Mouse (Mus musculus): ENCODE data around the gene Ybx2. TPM values are rescaled to one million over a fixed set of nuclear protein-coding genes. Genes with fewer than 3 reads are reported as not detected.

Ybx2 gene
- total RNA-seq (2014; fragmentation: Nextera tagmentation) (not detected in 2 replicates), total RNA-seq (2017) (2.1 TPM in 1 of 2 replicates, not detected in the other)

DNA sequence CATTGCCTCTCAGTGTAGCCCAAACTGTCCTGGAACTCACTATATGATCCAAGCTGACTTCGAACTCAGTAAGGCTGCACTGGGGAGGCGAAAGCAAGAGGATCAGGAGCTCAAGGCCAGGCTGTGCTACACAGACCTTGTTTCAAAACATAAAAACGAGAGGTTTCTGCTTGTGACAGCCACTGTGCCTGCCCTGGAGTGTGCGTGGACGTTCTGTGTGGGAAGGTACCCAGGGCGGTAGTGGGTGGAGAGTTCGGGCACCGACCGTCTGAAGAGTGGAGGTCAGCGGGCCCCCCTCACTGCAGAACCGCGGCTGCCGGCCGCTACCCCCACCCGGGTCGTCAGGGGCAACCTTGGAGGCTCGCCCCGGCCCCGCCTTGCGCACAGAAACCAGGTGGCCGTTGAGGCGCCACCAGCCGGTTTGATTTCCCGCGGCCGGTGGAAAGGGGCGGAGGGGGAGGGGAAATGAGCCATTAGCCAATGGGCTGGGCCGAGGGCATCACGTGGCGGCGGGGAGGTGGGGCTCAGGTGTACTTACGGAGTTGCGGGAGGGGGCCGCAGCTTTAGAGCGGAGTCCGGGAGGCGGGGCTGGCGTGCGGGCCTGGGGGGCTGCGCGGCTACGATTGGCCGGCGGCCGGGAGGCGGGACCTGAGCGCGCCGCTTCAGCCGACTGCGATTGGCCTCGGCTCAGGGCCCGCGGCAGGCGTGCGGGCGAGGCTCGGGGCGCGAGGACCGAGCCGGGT, at the start of gene Ybx2:
Gene Ybx2 (plus strand): TSS at position 660 of the 743 bp plus-strand sequence.
- ATAC-seq (replicated peaks; ENCODE audit: poor library complexity, severe bottlenecking): peak; percentile 40

DNA sequence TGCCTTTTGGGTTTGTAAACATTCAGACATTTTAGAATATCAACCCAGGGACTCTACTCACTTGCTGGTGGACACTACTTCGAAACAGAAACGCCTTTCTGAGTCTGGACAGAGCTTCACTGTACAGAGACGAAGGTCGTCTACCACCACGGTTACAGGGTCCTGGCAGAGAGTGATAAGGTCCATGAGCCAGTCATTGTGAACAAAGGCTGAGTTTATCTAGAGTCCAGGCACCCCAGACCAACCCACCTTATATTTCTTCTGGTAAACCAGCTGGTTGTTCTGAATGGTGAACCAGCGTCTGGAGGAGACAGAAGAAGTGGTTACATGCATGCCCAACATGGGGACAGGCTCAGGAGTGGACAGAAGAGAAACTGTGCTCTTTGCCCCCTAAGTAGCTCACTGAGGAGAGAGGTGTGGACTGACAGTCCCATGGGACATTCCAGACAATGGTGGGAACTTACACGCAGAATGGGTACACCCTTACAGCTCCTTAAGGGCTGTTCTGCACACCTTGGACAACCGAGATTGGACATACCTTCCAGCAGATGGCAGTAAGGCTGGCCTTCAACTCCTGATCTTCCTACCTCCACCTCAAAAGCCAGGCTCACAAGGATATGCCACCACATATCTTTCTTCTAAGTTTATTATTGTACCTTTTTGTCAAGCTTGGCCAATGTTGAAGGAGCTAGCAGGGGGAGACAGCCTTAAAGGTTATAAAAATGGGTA, 48.5 kb upstream of the Ybx2 start:
- ATAC-seq (replicated peaks; ENCODE audit: poor library complexity, severe bottlenecking): no peak

DNA sequence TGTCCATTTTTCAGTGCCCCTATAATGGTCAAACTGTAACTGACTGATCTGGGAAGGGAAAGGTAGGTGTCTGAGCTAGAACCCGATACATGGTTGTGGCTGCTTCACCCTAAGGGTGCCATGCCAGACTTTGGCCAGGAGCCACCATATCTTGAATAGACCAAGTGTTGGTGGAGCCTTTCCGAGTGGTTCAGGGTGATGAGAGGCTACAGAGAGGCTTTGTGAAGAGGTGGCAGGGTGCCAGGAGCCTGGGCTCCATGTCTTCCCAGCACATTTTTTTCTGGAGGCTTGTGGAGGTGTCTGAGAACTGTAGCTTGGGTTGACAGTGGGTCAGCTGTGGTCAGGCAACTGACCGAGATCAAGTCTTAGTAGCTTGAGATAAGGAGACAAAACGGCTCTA, 44.1 kb upstream of the Ybx2 start:
- no peak for ATAC-seq (replicated peaks; ENCODE audit: poor library complexity, severe bottlenecking)

DNA sequence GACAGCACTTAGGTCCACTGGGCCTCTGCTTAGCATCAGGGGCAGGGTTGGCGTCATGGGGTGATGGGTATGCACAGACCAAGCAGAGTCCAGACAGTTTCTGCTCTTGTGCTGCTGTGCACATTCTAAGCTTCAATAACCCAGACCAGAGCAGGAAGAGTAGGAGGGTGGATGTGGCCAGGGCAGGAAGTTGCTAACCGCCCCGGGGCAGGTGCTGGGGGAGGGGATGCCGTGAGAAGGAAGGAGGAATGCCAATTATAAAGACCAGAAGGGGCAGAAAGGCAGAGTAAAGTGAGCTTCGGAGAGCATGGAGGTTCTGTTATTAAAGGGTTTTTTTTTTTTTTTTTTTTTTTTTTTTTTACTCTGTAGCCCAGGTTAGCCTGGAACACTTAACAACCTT, 40.9 kb upstream of the Ybx2 start:
- peak; percentile 71 for ATAC-seq (replicated peaks; ENCODE audit: poor library complexity, severe bottlenecking)

DNA sequence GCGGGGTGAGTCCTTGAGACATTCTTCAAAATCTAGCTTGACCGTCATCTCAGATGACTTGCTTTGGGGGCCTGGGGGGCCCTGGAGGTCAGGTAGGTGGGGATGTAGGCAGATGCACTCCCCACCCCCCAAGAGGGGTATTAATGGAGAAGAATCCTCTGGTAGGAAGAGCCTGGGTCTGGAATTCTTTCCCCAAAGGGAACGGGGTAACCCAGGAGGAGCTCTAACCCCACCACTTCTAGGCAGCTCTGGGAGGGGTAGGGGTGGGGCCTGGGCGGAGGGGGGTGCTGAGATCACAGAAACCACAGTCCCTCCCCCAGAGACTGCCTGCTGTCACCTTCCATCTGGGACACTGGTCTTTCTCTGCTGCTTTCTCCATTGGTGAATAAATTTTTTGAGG, 40.3 kb upstream of the Ybx2 start, which contains the start of gene Acap1:
Gene Acap1 (minus strand): TSS at position 249 of the 400 bp plus-strand sequence.
- ATAC-seq (replicated peaks; ENCODE audit: poor library complexity, severe bottlenecking): peak; percentile 78

DNA sequence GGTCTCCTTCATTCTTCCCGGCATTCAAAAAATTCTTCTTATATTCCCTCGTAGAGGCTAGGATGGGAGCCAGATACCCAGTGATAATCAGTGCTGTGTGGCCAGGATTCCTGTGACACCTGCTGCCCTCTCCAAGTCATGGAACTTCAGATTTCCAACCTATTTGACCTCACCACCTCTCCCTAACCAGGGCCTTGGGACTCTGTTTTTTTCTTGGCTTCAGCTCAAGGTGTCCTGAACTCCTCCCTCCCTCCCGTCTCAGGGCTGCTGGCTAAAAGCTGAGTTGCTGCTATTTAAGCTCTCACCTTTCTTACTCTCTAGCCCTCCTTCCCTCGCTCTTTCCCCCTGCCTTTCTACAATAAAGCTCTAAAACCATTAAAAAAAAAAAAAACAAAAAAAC, 35.7 kb upstream of the Ybx2 start:
- no peak for ATAC-seq (replicated peaks; ENCODE audit: poor library complexity, severe bottlenecking)

DNA sequence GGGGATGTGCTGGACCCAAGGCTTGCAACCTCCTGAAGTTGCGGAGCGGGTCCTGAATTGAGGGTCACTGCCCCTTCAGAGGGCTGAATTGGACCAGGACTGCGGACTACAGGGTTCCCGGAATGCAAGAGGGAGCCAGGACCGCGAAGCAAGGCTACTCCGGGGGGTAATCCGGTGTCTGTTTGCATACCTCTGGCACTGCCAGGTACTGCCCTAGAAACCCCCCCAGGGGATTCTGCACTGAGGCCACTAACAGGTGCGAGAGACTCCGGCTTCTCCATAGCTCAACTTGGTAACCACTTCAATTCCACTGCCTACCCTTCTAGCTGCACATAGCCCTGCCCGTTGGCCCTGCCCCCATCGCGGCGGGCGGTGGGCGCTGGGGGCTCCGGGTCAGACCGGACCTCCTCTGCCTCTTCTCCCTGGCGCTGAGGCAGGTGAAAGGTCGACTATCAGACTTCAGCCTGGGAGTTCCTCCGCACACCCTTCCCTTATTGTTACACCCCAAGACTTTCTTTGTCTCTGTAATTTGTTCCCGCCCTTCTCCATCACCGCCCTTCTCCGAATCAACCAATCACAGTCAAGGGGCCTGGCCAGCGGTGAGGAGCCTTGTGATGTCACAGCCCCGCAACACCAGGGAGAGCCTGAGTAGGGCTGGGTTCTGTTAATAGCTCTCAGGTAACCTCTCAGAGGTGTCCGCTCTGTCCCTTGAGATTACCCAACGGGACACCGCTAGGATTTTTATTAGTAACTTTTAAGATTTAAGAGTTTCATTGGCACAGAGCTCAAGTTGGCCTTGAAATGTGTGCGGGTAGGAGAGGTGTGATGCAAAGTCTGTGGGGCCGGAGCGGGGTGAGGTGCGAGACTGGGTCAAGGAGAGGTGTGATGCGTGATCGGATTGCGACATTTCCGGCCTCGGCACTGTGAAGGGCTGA, 34.9 kb upstream of the Ybx2 start, which contains the start of the genes 2810408A11Rik and Neurl4:
Gene 2810408A11Rik (minus strand): TSS at position 517 of the 935 bp plus-strand sequence.
Gene Neurl4 (plus strand): TSS at position 602 of the 935 bp plus-strand sequence.
- ATAC-seq (replicated peaks; ENCODE audit: poor library complexity, severe bottlenecking): peak; percentile 79

DNA sequence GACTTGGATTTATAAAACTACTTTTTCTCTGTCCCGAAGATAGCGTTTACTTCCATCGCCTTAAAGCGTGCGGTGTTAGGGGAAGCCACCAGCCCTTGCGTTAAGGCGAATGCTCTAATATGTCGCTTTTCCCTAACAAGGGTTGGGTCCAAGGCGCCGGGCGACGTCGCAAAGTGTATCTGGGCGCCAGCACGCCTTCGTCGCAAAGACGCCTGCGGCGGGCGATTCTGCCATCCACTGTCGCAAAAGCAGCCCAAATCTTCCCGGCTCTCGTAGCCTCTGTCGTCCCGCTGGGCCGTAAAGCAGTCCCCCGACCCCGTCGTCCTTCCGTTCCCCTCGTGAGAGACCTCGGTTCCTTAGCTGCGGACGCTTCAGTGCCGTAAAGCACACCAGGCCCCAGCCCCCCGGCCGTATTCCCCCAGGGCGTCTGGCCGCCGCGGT, 34.2 kb upstream of the Ybx2 start:
- peak; percentile 87 for ATAC-seq (replicated peaks; ENCODE audit: poor library complexity, severe bottlenecking)

DNA sequence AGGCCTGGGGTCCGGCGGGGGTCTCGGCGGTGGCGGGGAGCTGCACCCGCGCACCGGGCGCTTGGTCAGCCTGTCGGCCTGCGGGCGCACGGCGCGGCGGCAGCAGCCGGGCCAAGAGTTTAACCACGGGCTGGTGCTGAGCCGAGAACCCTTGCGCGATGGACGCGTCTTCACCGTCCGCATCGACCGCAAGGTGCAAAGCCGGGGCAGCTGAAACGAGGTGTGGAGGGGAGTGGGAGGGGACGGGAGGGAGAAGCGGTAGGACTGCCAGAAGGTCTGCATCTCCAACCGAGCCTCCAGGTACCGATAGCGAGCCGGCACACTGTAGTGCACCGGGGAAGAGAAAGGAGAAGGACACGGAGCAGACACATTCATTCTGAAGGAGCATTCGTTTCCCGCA, 33.6 kb upstream of the Ybx2 start:
- no peak for ATAC-seq (replicated peaks; ENCODE audit: poor library complexity, severe bottlenecking)

DNA sequence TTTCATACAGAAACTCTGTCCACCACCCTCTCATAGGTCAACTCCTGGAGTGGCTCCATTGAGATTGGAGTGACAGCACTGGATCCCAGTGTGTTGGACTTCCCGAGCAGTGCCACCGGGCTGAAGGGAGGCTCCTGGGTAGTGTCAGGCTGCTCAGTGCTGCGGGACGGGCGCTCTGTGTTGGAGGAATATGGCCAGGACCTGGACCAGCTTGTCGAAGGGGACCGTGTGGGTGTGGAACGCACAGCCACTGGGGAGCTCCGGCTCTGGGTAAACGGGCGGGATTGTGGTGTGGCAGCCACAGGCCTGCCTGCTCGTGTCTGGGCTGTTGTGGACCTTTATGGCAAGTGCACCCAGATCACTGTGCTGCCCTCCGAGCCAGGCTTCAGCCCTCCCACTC, 32.6 kb upstream of the Ybx2 start:
- no peak for ATAC-seq (replicated peaks; ENCODE audit: poor library complexity, severe bottlenecking)

DNA sequence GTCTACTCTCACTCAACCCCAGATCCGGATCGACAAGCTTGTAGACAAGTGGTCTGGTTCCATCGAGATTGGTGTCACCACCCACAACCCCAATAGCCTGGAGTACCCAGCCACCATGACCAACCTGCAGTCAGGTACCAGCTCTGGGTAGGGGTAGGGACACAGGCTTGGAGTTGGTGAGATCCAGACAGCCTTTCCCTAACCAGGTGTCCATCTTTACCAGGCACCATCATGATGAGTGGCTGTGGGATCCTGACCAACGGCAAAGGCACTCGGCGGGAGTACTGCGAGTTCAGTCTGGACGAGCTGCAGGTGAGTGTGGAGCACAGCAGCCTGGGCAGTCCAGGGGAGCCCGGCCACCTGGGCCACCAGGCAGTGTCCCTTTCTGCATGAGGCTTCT, 31.3 kb upstream of the Ybx2 start:
- ATAC-seq (replicated peaks; ENCODE audit: poor library complexity, severe bottlenecking): no peak

DNA sequence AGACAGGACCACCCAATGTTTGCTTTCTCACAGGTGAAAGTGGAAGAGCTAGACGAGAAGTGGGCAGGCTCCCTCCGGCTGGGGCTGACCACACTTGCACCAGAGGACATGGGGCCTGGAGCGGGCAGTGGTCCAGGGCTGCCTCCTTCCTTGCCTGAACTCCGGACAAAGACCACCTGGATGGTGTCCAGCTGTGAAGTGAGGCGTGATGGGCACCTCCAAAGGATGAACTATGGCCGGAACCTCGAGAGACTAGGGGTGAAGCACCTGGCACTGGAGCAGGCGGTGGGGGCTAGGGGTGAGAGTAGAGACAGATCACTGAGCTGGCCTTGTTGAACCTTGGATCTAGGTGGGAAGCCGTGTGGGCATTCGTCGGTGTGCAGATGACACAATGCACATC, 27.0 kb upstream of the Ybx2 start:
- ATAC-seq (replicated peaks; ENCODE audit: poor library complexity, severe bottlenecking): no peak

DNA sequence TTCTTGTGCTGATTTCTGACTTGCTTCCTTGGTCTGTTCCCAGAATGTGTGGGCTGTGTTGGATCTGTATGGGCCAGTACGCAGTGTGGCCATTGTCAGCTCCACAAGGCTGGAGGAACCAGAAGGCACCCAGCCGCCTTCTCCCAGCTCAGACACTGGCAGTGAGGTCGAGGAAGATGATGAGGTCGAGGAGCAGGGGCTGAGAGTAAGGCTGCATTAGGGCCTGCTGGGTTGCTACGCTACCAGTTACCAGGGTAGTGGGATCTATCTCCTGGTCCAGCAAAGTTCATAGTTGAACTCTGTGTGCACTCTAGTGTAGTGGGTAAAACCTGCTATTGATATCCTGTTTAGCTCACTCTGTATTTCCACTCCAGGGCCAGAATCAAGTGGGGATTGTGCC, 26.4 kb upstream of the Ybx2 start:
- no peak for ATAC-seq (replicated peaks; ENCODE audit: poor library complexity, severe bottlenecking)

DNA sequence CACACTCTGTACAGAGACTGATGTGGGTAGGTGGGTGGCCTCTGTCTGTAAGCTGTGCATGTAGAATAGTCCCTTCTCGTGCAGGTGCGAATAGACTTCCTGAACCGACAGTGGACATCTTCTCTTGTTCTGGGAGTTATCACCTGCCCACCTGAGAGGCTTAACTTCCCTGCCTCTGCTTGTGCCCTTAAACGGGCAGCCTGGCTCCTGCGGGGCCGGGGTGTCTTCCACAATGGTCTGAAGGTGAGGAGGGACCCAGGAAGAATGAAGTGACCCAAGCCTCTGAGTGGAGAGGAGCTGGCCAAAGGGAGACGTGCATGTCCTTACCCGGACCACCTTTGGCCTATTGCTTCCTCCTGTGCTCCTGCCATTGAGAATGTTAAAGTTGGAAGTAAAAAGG, 25.4 kb upstream of the Ybx2 start:
- ATAC-seq (replicated peaks; ENCODE audit: poor library complexity, severe bottlenecking): no peak

DNA sequence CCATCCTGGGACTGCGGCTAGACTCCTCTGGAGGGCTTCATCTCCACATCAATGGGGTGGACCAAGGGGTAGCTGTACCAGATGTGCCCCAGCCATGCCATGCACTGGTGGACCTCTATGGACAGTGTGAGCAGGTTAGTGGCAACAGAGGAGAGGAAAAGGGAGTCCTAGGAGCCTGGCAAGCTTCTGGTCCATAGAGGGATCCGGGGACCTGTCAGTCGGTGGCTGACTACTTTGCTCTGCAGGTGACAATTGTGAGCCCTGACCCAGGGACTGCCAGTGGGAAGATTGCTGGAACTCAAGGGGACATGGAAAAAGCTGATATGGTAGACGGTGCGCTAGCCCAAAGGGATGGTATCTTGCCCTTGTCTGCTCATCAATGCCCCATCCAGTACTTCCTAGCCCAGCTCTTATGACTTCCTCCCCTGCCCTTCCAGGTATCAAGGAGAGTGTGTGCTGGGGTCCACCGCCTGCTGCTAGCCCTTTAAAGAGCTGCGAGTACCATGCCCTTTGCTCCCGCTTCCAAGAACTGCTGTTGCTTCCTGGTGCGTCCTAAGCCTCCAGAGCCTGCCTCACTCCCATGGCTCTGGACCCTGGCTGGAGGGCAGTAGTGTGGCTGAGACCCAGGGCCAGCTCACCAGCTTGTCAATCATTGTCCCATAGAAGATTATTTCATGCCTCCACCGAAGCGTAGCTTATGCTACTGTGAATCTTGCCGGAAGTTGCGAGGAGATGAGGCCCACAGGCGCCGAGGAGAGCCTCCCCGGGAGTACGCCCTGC, 24.6 kb upstream of the Ybx2 start:
- no peak for ATAC-seq (replicated peaks; ENCODE audit: poor library complexity, severe bottlenecking)

DNA sequence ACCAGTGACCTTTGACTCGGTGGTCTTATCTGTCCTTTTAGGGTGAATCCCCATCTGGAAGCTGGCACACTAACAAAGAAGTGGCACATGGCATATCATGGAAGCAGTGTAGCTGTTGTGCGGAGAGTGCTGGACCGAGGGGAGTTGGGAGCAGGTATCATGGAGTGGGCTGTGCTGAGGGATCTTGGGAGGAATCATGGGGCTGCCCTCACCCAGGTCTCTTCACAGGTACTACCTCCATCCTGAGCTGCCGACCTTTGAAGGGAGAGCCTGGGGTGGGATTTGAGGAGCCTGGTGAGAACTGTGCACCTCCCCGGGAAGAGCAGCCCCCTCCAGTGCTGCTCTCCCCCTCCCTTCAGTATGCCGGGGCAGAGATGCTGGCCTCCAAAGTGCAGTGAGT, 23.9 kb upstream of the Ybx2 start:
- no peak for ATAC-seq (replicated peaks; ENCODE audit: poor library complexity, severe bottlenecking)

DNA sequence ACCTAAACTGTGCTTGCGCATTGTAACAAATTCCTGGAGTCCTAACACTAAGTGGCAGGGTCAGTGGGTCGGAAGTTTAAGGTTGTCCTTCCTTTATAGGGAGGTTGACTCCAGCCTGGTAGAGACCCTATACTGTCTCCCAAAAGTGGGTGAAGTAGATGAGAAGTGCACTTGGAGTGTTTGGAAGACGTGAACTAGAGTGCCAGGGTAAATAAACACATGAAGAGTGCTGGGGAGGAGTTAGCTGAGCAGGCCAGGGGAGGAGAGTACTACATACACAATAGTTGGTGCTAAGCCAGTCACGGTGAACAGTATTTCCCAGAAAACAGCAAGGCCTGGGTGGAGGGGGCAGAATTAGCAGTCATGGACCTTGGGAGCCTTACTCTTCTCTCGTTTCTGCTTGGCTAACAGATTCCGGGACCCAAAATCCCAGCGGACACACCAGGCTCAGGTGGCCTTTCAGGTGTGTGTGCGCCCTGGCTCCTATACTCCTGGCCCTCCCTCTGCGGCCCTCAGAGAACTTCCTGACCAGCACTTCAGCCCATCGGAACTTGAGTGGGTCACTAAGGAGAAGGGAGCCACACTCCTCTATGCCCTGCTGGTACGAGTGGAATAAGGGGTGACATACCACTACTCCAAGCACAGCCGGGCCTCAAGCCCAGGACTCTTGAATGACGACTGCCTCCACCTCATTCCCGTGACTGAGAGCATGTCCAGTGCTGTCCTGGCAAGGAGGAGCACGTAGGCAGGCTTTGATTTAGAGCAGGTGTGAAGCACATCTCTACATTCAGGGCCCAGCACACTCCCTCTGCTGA, 22.7 kb upstream of the Ybx2 start:
- ATAC-seq (replicated peaks; ENCODE audit: poor library complexity, severe bottlenecking): no peak

DNA sequence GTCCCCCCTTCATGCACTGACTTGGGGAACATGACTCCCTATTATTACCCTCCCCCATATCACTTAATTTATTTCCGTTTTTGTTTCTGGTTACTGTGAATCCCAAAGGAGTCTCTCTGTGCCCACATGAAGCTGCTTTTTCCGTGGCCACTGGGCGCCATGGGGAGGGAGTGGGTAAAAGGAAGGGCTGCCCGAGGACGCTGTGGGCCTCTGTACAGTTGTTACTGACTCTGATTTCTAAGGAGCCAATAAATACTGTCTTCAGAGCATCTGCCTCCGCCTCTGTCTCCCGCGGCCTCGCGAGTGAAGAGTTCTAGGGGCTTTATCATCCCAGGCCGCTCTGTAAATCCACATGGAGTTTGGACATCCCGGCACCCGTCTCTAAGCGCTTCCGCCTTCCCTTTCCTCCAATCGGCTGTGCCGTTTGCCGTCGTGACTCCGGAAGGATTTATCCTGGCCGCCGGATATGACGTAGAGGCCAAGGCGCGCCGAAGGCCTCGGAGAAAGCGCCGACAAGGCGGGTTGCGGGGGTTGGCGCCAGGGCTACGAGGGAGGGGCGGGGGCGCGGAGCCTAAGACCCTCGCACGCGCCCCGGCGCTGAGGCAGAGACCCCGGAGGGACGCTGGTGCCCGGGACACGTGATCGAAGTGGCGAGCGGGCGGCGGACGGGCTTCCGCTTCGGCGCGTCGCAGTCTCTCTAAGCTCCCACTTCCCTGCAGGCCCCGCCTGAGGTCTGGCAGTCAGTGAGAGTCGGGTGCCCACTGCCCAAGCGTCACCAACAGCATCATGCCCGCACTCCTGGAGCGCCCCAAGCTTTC, 21.8 kb upstream of the Ybx2 start, which contains the start of gene Gps2:
Gene Gps2 (plus strand): TSS at position 335 of the 818 bp plus-strand sequence.
- ATAC-seq (replicated peaks; ENCODE audit: poor library complexity, severe bottlenecking): peak; percentile 67

Data from granulocyte monocyte progenitor cell, adult 5-6 weeks (primary cell).